ENCODE assay signal across 8 mouse cellular contexts in genomic region chr14:29696131-29696530, GRCm38 (mm10). TPM values are rescaled to one million over a fixed set of nuclear protein-coding genes. Genes with fewer than 3 reads are reported as not detected.
DNase-seq lines count a peak whose midpoint lies in the region; ATAC-seq and TF ChIP-seq lines count a peak whose summit lies in the region.

No protein-coding gene starts in this region.

- no peak overlapping the region for H3K27ac ChIP-seq in hindbrain, embryonic 12.5 days
- no peak overlapping the region for H3K27ac ChIP-seq in midbrain, embryonic 13.5 days

- no peak overlapping the region for H3K9ac ChIP-seq in hindbrain, embryonic 12.5 days
- no peak overlapping the region for H3K9ac ChIP-seq in midbrain, embryonic 13.5 days (replicated peaks)

- no peaks in the 10 kb centered on the region for H3K4me1 ChIP-seq in E14TG2a.4 (replicated peaks; ENCODE audit: low read depth, low read length)
- no peaks in the 10 kb centered on the region for H3K4me1 ChIP-seq in hindbrain, embryonic 12.5 days
- H3K4me1 ChIP-seq in midbrain, embryonic 13.5 days (replicated peaks), result 0 out of 2 replicates have a peak, but pooled peaks cover 9% of the 10 kb centered on the region

- no peaks in the 10 kb centered on the region for H3K36me3 ChIP-seq in E14TG2a.4 (ENCODE audit: insufficient read depth, low read length)
- no peaks in the 10 kb centered on the region for H3K36me3 ChIP-seq in hindbrain, embryonic 12.5 days
- no peaks in the 10 kb centered on the region for H3K36me3 ChIP-seq in midbrain, embryonic 13.5 days

- ATAC-seq in hindbrain, embryonic 12.5 days (ENCODE audit: low FRiP score), result peak; percentile 50
- ATAC-seq in midbrain, embryonic 13.5 days, result peak; percentile 80

- H3K9me3 ChIP-seq in E14TG2a.4 (ENCODE audit: low read length), result no peaks in the 10 kb centered on the region
- no peaks in the 10 kb centered on the region for H3K9me3 ChIP-seq in hindbrain, embryonic 12.5 days (replicated peaks)
- no peaks in the 10 kb centered on the region for H3K9me3 ChIP-seq in midbrain, embryonic 13.5 days

- H3K27me3 ChIP-seq in E14TG2a.4 (ENCODE audit: insufficient read depth, low read length), result peaks cover 3% of the 10 kb centered on the region; the same call in 1 of the 2 replicates
- no peaks in the 10 kb centered on the region for H3K27me3 ChIP-seq in hindbrain, embryonic 12.5 days
- H3K27me3 ChIP-seq in midbrain, embryonic 13.5 days, result no peaks in the 10 kb centered on the region

- H3K4me2 ChIP-seq in hindbrain, embryonic 12.5 days (replicated peaks), result no peak overlapping the region
- H3K4me2 ChIP-seq in midbrain, embryonic 13.5 days (replicated peaks), result no peak overlapping the region

- H3K4me3 ChIP-seq in E14TG2a.4 (replicated peaks; ENCODE audit: low read length), result no peak overlapping the region
- H3K4me3 ChIP-seq in hindbrain, embryonic 12.5 days, result no peak overlapping the region
- H3K4me3 ChIP-seq in midbrain, embryonic 13.5 days (replicated peaks), result no peak overlapping the region

- WGBS in hindbrain, embryonic 12.5 days, result 3% methylated on average over 3 of the region's 3 CpGs
- 1% methylated on average over 3 of the region's 3 CpGs for WGBS in midbrain, embryonic 13.5 days

- peak; percentile 14 for DNase-seq in adipocyte (ENCODE audit: low spot score)
- DNase-seq in embryo, embryonic 11.5 days (ENCODE audit: low read depth, low spot score), result peak; percentile 14
- peak; percentile 51 for DNase-seq in left cerebral cortex, adult 11 months (ENCODE audit: low spot score)
- peak; percentile 53 for DNase-seq in testis, postnatal 10 days (ENCODE audit: low spot score)
- DNase-seq in spleen, postnatal 10 days (ENCODE audit: low spot score in 2 of 2), result no peak

- TF ChIP-seq CTCF in E14TG2a.4 (conservative IDR thresholded peaks at IDR 0.05; ENCODE audit: low read length), result peak; percentile 53

RNA-seq across cellular contexts. Expression of gene Cacna2d3, which starts 25.5 kb away (rescaled TPM):
- polyA plus RNA-seq in hindbrain, embryonic 12.5 days (2016; fragmentation: Nextera tagmentation; extraction: Ambion mirVana), result 36.5 and 38.4 TPM in 2 replicates
- polyA plus RNA-seq in midbrain, embryonic 13.5 days (2015; fragmentation: Nextera tagmentation; extraction: Ambion mirVana), result 28.6 and 35.6 TPM in 2 replicates

Comparison
In these comparisons a context has a peak if more than half of its experiments do, and no peak if none do; other contexts are left out.
1. DNase-seq: peak in adipocyte (single experiment), embryo, embryonic 11.5 days (single experiment), left cerebral cortex, adult 11 months (single experiment) and testis, postnatal 10 days (single experiment); none in spleen, postnatal 10 days (0 of 2).